15 mouse cellular contexts compared by ENCODE assay signal in genomic region chr1:162735084-162735483, GRCm38 (mm10).
"Had no signal": no experiment of that assay in that cellular context is flagged by ENCODE, and none has a peak within 500 bp of the region (broad histone marks: within the 10 kb centered on the region; RNA-seq: fewer than 3 reads in every experiment).

No protein-coding gene starts in this region.

- ATAC-seq: intestine, embryonic 16.5 days; liver, embryonic 12.5 days; lung, postnatal 0 days; midbrain, embryonic 15.5 days had no signal

- H3K27ac ChIP-seq: limb, embryonic 15.5 days; liver, embryonic 12.5 days; midbrain, embryonic 10.5 days; midbrain, embryonic 15.5 days had no signal

- H3K9ac ChIP-seq: limb, embryonic 15.5 days; liver, embryonic 12.5 days; midbrain, embryonic 15.5 days had no signal

- H3K27me3 ChIP-seq: limb, embryonic 15.5 days; liver, embryonic 12.5 days; midbrain, embryonic 15.5 days had no signal

- H3K9me3 ChIP-seq: limb, embryonic 15.5 days; liver, embryonic 12.5 days; midbrain, embryonic 10.5 days; midbrain, embryonic 15.5 days had no signal

- H3K4me2 ChIP-seq: limb, embryonic 15.5 days; liver, embryonic 12.5 days; midbrain, embryonic 15.5 days had no signal

- H3K36me3 ChIP-seq: limb, embryonic 15.5 days; midbrain, embryonic 15.5 days had no signal

- H3K4me3 ChIP-seq: limb, embryonic 15.5 days; liver, embryonic 12.5 days; midbrain, embryonic 10.5 days; midbrain, embryonic 15.5 days had no signal

- DNase-seq: kidney, adult 2 months; kidney, postnatal 36 days; layer of hippocampus, adult 9-11 months; layer of hippocampus, postnatal 36 days; lung, adult 18-20 months; lung, postnatal 36 days; right cerebral cortex, adult 18-20 months; thymus, adult 18-20 months; thymus, postnatal 14 days had no signal
